Mouse (Mus musculus) left cerebral cortex, adult 18-20 months (tissue): ENCODE data around the gene Myrfl. TPM values are rescaled to one million over a fixed set of nuclear protein-coding genes. Genes with fewer than 3 reads are reported as not detected.

Experiments
- DNase-seq, 2 experiments: peaks; one replicate each; pipeline ENCODE4 v3.0.0; 2021 to 2022; ENCODE audit warnings: low spot score in 2 of 2, mixed read lengths in 1 of 2
- total RNA-seq, 2 experiments: library from RNA; stranded (reverse); gene quantifications; 2 replicates each; pipeline ENCODE4 v1.2.3; 2021

The Myrfl gene
- total RNA-seq, 2 experiments from 2014 or later: 0.14 TPM

- DNase-seq: no peak
Observed at GRCm38 (mm10) chr10:116913647-116914273, 17.0 kb upstream of the Myrfl start.

GRCm38 (mm10) chr10:116912850-116913249 lies 16.1 kb upstream of the Myrfl start:
- DNase-seq: no peak

- DNase-seq: no peak
Observed at GRCm38 (mm10) chr10:116908901-116909642, 12.4 kb upstream of the Myrfl start.

- DNase-seq: no peak
Observed at GRCm38 (mm10) chr10:116906794-116907193, 10.1 kb upstream of the Myrfl start.

- no peak for DNase-seq
Observed at GRCm38 (mm10) chr10:116904503-116904908, 7.8 kb upstream of the Myrfl start.

- DNase-seq: no peak
Observed at GRCm38 (mm10) chr10:116895108-116895833, 1.4 kb downstream of the Myrfl start.

GRCm38 (mm10) chr10:116894540-116894939 lies 2.2 kb downstream of the Myrfl start:
- DNase-seq: no peak

- peak; percentile 28 to 36 for DNase-seq
Observed at GRCm38 (mm10) chr10:116893753-116894152, 3.0 kb downstream of the Myrfl start.

GRCm38 (mm10) chr10:116890587-116890986 lies 6.1 kb downstream of the Myrfl start:
- DNase-seq: no peak

GRCm38 (mm10) chr10:116884552-116884951 lies 12.2 kb downstream of the Myrfl start:
- DNase-seq: no peak

- no peak for DNase-seq
Observed at GRCm38 (mm10) chr10:116883531-116883930, 13.2 kb downstream of the Myrfl start.

- DNase-seq: no peak
Observed at GRCm38 (mm10) chr10:116877436-116877835, 19.3 kb downstream of the Myrfl start.

GRCm38 (mm10) chr10:116874490-116874889 lies 22.2 kb downstream of the Myrfl start:
- no peak for DNase-seq

- no peak for DNase-seq
Observed at GRCm38 (mm10) chr10:116872016-116872410, 24.7 kb downstream of the Myrfl start.

- peak; percentile 19 to 25 for DNase-seq
Observed at GRCm38 (mm10) chr10:116871329-116872015, 25.2 kb downstream of the Myrfl start.

GRCm38 (mm10) chr10:116870819-116871218 lies 25.9 kb downstream of the Myrfl start:
- no peak for DNase-seq

- no peak for DNase-seq
Observed at GRCm38 (mm10) chr10:116853159-116853845, 43.4 kb downstream of the Myrfl start.

- DNase-seq: peak; percentile 85 to 95
Observed at GRCm38 (mm10) chr10:116848749-116849473, 47.8 kb downstream of the Myrfl start.

GRCm38 (mm10) chr10:116841551-116841950 lies 55.2 kb downstream of the Myrfl start:
- DNase-seq: no peak

- no peak for DNase-seq
Observed at GRCm38 (mm10) chr10:116830676-116831075, 66.0 kb downstream of the Myrfl start.
